Mouse (Mus musculus): ENCODE measurements around the gene Spata25.

GRCm38 (mm10) chr2:164791841-164792261, 36.5 kb downstream of the Spata25 start:
- TF ChIP-seq POLR2A (IDR thresholded peaks at IDR 0.05; ENCODE audit: low read depth, low read length) (no peak), CTCF (IDR thresholded peaks at IDR 0.05; ENCODE audit: extremely low read depth, insufficient read depth, insufficient read length, insufficient replicate concordance) (no peak)

Data from spleen, adult 2 months (tissue).